Mouse (Mus musculus) myocyte (in vitro differentiated cells): ENCODE measurements around the gene Cryge.

Source experiments
- E2F4 ChIP-seq: IDR thresholded peaks from one replicate; pipeline ENCODE4 v1.6.1; 2011; ENCODE audit warnings: mild to moderate bottlenecking, control low read depth, moderate library complexity; ENCODE audit not compliant: insufficient read depth
- POLR2A ChIP-seq: IDR thresholded peaks from one replicate; pipeline ENCODE4 v1.6.1; 2011; ENCODE audit warnings: low read depth, mild to moderate bottlenecking, control low read depth, moderate library complexity; ENCODE audit not compliant: insufficient read length
- TCF3 ChIP-seq: IDR thresholded peaks from one replicate; pipeline ENCODE4 v1.6.1; 2011; ENCODE audit warnings: low read depth, control low read depth; ENCODE audit not compliant: insufficient read length

DNA sequence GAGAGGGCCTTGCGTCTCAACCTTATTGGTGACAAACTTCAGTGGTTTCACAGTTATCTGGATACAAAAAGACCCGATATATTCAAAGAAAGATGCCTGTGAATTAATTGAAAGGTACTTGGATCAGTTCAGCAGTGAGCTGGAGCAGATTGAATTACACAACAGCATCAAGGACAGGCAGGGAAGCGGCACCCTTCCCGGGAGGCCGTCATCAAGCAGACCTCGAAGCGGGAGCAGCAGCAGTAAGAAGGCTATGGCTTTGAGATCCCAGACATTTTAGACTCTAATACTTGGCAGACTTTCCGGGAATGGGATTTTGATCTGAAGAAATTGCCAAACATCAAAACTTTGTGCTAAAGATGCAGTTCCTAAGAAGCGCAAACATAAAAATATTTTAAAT, 22.7 kb downstream of the Cryge start:
- no peak for TF ChIP-seq E2F4
- TF ChIP-seq POLR2A: no peak
- no peak for TF ChIP-seq TCF3
